Mouse (Mus musculus): ENCODE measurements around the gene Mrpl37.

GRCm38 (mm10) chr4:107067151-107067840 lies 628 bp upstream of the Mrpl37 start:
- TF ChIP-seq CTCF (IDR thresholded peaks at IDR 0.05; ENCODE audit: low read depth) (no peak), EP300 (IDR thresholded peaks at IDR 0.05; ENCODE audit: low read depth) (no peak)
